Mouse (Mus musculus) forebrain, embryonic 11.5 days (tissue): ENCODE results near the gene Grhl3. TPM values are rescaled to one million over a fixed set of nuclear protein-coding genes. Genes with fewer than 3 reads are reported as not detected.

ENCODE experiments used
- ATAC-seq: fragments of 200-750 bp; cut with Nextera tagmentation; replicated peaks from 2 replicates; pipeline ENCODE4 v1.8.0; 2017; ENCODE audit warnings: moderate TSS enrichment; ENCODE audit not compliant: low FRiP score
- DNase-seq: peaks from one replicate; pipeline ENCODE4 v3.0.0-alpha.2; 2017; ENCODE audit warnings: low spot score
- H3K27ac ChIP-seq: fragments of 300-500 bp; sonication (generic); 2 replicates; pipeline ENCODE4 v1.5.1; 2014; ENCODE audit warnings: low read depth, low read length
- H3K27me3 ChIP-seq: fragments of 300-500 bp; sonication (generic); 2 replicates; pipeline ENCODE4 v1.6.1; 2014; ENCODE audit warnings: mild to moderate bottlenecking, low read length, mixed read lengths; ENCODE audit not compliant: control insufficient read depth, insufficient read depth
- H3K36me3 ChIP-seq: fragments of 300-500 bp; sonication (generic); 2 replicates; pipeline ENCODE4 v1.6.1; 2014; ENCODE audit warnings: mild to moderate bottlenecking, low read length, moderate library complexity, mixed read lengths; ENCODE audit not compliant: control insufficient read depth, insufficient read depth
- H3K4me1 ChIP-seq: fragments of 300-500 bp; sonication (generic); replicated peaks from 2 replicates; pipeline ENCODE4 v1.6.1; 2014; ENCODE audit warnings: low read length, mixed read lengths; ENCODE audit not compliant: control insufficient read depth, insufficient read depth
- H3K4me2 ChIP-seq: fragments of 300-500 bp; sonication (generic); 2 replicates; pipeline ENCODE4 v1.6.1; 2014; ENCODE audit warnings: low read depth, mild to moderate bottlenecking, low read length, moderate library complexity, mixed read lengths; ENCODE audit not compliant: severe bottlenecking
- H3K4me3 ChIP-seq: fragments of 300-500 bp; sonication (generic); 2 replicates; pipeline ENCODE4 v1.5.1; 2014; ENCODE audit warnings: low read depth, low read length
- H3K9ac ChIP-seq: fragments of 300-500 bp; sonication (generic); 2 replicates; pipeline ENCODE4 v1.6.1; 2014; ENCODE audit warnings: low read length
- H3K9me3 ChIP-seq: fragments of 300-500 bp; sonication (generic); 2 replicates; pipeline ENCODE4 v1.6.1; 2016; ENCODE audit warnings: low read length, mixed read lengths; ENCODE audit not compliant: control insufficient read depth
- WGBS: fragments of 180-500 bp; shearing (Covaris S2); extraction: QIAGEN DNeasy Blood & Tissue Kit; methylation state at CpG from one replicate; pipeline ENCODE4 v1.1.7; 2014; 5-methylcytosine and 5-hydroxymethylcytosine counted together
- polyA plus RNA-seq: library from polyadenylated mRNA; unstranded; fragments of >200 nt; fragmentation: Nextera tagmentation; extraction: Ambion mirVana; gene quantifications from 2 replicates; pipeline ENCODE4 v1.2.1, GENCODE M21; 2014

Gene Grhl3
- polyA plus RNA-seq, 1 experiment from 2014 or later: 3.9 TPM

- Histone ChIP-seq H3K27ac (no peak overlapping the region), H3K9ac (no peak overlapping the region), H3K4me1 (no peaks in the 10 kb centered on the region; the same call in 1 of the 2 replicates), H3K9me3 (no peaks in the 10 kb centered on the region), H3K27me3 (no peaks in the 10 kb centered on the region), H3K4me2 (no peak overlapping the region), H3K36me3 (no peaks in the 10 kb centered on the region), H3K4me3 (no peak overlapping the region)
- no peak for ATAC-seq
- DNase-seq: no peak
- 90% methylated on average over 4 of the region's 4 CpGs for WGBS
Observed at GRCm38 (mm10) chr4:135546793-135547192, 26.6 kb downstream of the Grhl3 start.

GRCm38 (mm10) chr4:135546008-135546407 is 27.4 kb downstream of the Grhl3 start:
- WGBS: 86% methylated on average over 7 of the region's 7 CpGs
- no peak for DNase-seq
- Histone ChIP-seq H3K27me3 (no peaks in the 10 kb centered on the region), H3K4me1 (no peaks in the 10 kb centered on the region; the same call in 1 of the 2 replicates), H3K9me3 (no peaks in the 10 kb centered on the region), H3K4me2 (no peak overlapping the region), H3K27ac (no peak overlapping the region), H3K36me3 (no peaks in the 10 kb centered on the region), H3K4me3 (no peak overlapping the region), H3K9ac (no peak overlapping the region)
- no peak for ATAC-seq

- no peak overlapping the region for H3K4me3 ChIP-seq
- no peaks in the 10 kb centered on the region for H3K36me3 ChIP-seq
- H3K9me3 ChIP-seq: no peaks in the 10 kb centered on the region
- peak overlapping the region; percentile 28; the same call in 1 of the 2 replicates for H3K4me2 ChIP-seq
- no peak overlapping the region for H3K27ac ChIP-seq
- H3K27me3 ChIP-seq: no peaks in the 10 kb centered on the region
- H3K4me1 ChIP-seq: no peaks in the 10 kb centered on the region; the same call in 1 of the 2 replicates
- no peak for ATAC-seq
- no peak for DNase-seq
- H3K9ac ChIP-seq: no peak overlapping the region
- 31% methylated on average over 8 of the region's 8 CpGs for WGBS
Observed at GRCm38 (mm10) chr4:135545080-135545511, 28.3 kb downstream of the Grhl3 start.

- Histone ChIP-seq H3K27me3 (no peaks in the 10 kb centered on the region), H3K27ac (no peak overlapping the region), H3K4me1 (no peaks in the 10 kb centered on the region; the same call in 1 of the 2 replicates), H3K4me2 (no peak overlapping the region), H3K36me3 (no peaks in the 10 kb centered on the region), H3K9me3 (no peaks in the 10 kb centered on the region), H3K9ac (no peak overlapping the region), H3K4me3 (no peak overlapping the region)
- ATAC-seq (no peak), DNase-seq (no peak)
- 88% methylated on average over 2 of the region's 2 CpGs for WGBS
Observed at GRCm38 (mm10) chr4:135544284-135544683, 29.1 kb downstream of the Grhl3 start.

- WGBS: 76% methylated on average over 9 of the region's 9 CpGs
- DNase-seq (no peak), ATAC-seq (no peak)
- Histone ChIP-seq H3K4me3 (no peak overlapping the region), H3K9ac (no peak overlapping the region), H3K9me3 (no peaks in the 10 kb centered on the region), H3K4me2 (no peak overlapping the region), H3K27ac (no peak overlapping the region), H3K36me3 (no peaks in the 10 kb centered on the region), H3K4me1 (no peaks in the 10 kb centered on the region), H3K27me3 (no peaks in the 10 kb centered on the region)
Observed at GRCm38 (mm10) chr4:135540057-135540456, 33.4 kb downstream of the Grhl3 start.

GRCm38 (mm10) chr4:135539056-135539455 is 34.4 kb downstream of the Grhl3 start:
- Histone ChIP-seq H3K36me3 (no peaks in the 10 kb centered on the region), H3K27me3 (no peaks in the 10 kb centered on the region), H3K4me2 (no peak overlapping the region), H3K9ac (no peak overlapping the region), H3K4me1 (no peaks in the 10 kb centered on the region), H3K27ac (no peak overlapping the region), H3K9me3 (no peaks in the 10 kb centered on the region), H3K4me3 (no peak overlapping the region)
- 85% methylated on average over 12 of the region's 12 CpGs for WGBS
- DNase-seq (no peak), ATAC-seq (no peak)

- H3K9me3 ChIP-seq: peaks cover 6% of the 10 kb centered on the region; the same call in 1 of the 2 replicates
- H3K4me1 ChIP-seq: no peaks in the 10 kb centered on the region
- DNase-seq: no peak
- no peak overlapping the region for H3K4me2 ChIP-seq
- no peaks in the 10 kb centered on the region for H3K36me3 ChIP-seq
- H3K4me3 ChIP-seq: no peak overlapping the region
- 98% methylated on average over 3 of the region's 3 CpGs for whole genome bisulfite sequencing
- H3K9ac ChIP-seq: no peak overlapping the region
- no peaks in the 10 kb centered on the region for H3K27me3 ChIP-seq
- ATAC-seq: no peak
- H3K27ac ChIP-seq: no peak overlapping the region
Observed at GRCm38 (mm10) chr4:135535021-135535420, 38.4 kb downstream of the Grhl3 start.

- DNase-seq (no peak), ATAC-seq (no peak)
- H3K27me3 ChIP-seq: no peaks in the 10 kb centered on the region; the same call in 1 of the 2 replicates
- H3K4me3 ChIP-seq: no peak overlapping the region
- H3K9me3 ChIP-seq: peaks cover 6% of the 10 kb centered on the region; the same call in 1 of the 2 replicates
- no peak overlapping the region for H3K27ac ChIP-seq
- no peaks in the 10 kb centered on the region for H3K36me3 ChIP-seq
- H3K9ac ChIP-seq: no peak overlapping the region
- 71% methylated on average over 6 of the region's 6 CpGs for WGBS
- no peak overlapping the region for H3K4me2 ChIP-seq
- H3K4me1 ChIP-seq: no peaks in the 10 kb centered on the region
Observed at GRCm38 (mm10) chr4:135533001-135533400, 40.4 kb downstream of the Grhl3 start.
